Mouse (Mus musculus) kidney, embryonic 15.5 days (tissue): Measurements from ENCODE around the gene Atxn2. TPM values are rescaled to one million over a fixed set of nuclear protein-coding genes. Genes with fewer than 3 reads are reported as not detected.
"Not testable (repeated sequence)": the region's sequence is repeated elsewhere in the genome, so short reads cannot be mapped to it uniquely, and the experiment has no call there.

ENCODE experiments used
- ATAC-seq: fragments of 200-750 bp; cut with Nextera tagmentation; replicated peaks from 2 replicates; pipeline ENCODE4 v1.8.0; 2017; ENCODE audit warnings: moderate TSS enrichment; ENCODE audit not compliant: low FRiP score
- H3K27ac ChIP-seq: fragments of 300-500 bp; sonication (generic); 2 replicates; pipeline ENCODE4 v1.5.1; 2015; ENCODE audit warnings: mild to moderate bottlenecking, inconsistent platforms
- H3K27me3 ChIP-seq: fragments of 300-500 bp; sonication (generic); 2 replicates; pipeline ENCODE4 v1.6.1; 2015; ENCODE audit warnings: inconsistent platforms
- H3K36me3 ChIP-seq: fragments of 300-500 bp; sonication (generic); 2 replicates; pipeline ENCODE4 v1.6.1; 2015; ENCODE audit warnings: inconsistent platforms
- H3K4me1 ChIP-seq: fragments of 300-500 bp; sonication (generic); 2 replicates; pipeline ENCODE4 v1.6.1; 2015; ENCODE audit warnings: inconsistent platforms
- H3K4me2 ChIP-seq: fragments of 300-500 bp; sonication (generic); 2 replicates; pipeline ENCODE4 v1.6.1; 2015; ENCODE audit warnings: moderate library complexity, mild to moderate bottlenecking, inconsistent platforms
- H3K4me3 ChIP-seq: fragments of 300-500 bp; sonication (generic); replicated peaks from 2 replicates; pipeline ENCODE4 v1.5.1; 2015; ENCODE audit warnings: mild to moderate bottlenecking, inconsistent platforms
- H3K9ac ChIP-seq: fragments of 300-500 bp; sonication (generic); 2 replicates; pipeline ENCODE4 v1.6.1; 2015; ENCODE audit warnings: mild to moderate bottlenecking, inconsistent platforms
- H3K9me3 ChIP-seq: fragments of 300-500 bp; sonication (generic); replicated peaks from 2 replicates; pipeline ENCODE4 v1.6.1; 2016; ENCODE audit warnings: inconsistent platforms
- WGBS: fragments of 180-500 bp; shearing (Covaris S2); methylation state at CpG from one replicate; pipeline ENCODE4 v1.1.7; 2015; ENCODE audit warnings: mixed read lengths; 5-methylcytosine and 5-hydroxymethylcytosine counted together
- polyA plus RNA-seq: library from polyadenylated mRNA; unstranded; fragments of >200 nt; fragmentation: Nextera tagmentation; extraction: Ambion mirVana; gene quantifications from 2 replicates; pipeline ENCODE4 v1.2.1, GENCODE M21; 2015

Gene Atxn2
- polyA plus RNA-seq, 1 experiment from 2014 or later: 50.1 TPM

DNA sequence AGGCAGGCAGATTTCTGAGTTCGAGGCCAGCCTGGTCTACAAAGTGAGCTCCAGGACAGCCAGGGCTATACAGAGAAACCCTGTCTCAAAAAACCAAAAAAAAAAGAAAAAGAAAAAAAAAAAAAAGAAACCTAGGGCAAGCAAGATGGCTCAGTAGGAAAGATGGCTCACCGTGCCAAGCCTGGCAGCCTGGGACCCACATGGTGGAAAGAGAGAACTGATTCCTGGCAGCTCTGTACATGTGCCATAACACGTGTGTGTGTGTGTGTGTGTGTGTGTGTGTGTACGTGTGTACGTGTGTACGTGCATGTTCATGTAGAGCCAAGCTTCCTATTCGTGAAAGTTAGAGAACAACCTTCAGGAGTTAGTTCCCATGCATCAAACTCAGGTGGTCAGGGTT lies 19.7 kb upstream of the Atxn2 start:
- ATAC-seq, H3K4me1 ChIP-seq, H3K9me3 ChIP-seq, H3K9ac ChIP-seq, H3K4me2 ChIP-seq, H3K27me3 ChIP-seq, H3K27ac ChIP-seq, H3K4me3 ChIP-seq: not testable (repeated sequence)
- 89% methylated on average over 7 of the region's 7 CpGs for WGBS
- peaks cover 12% of the 10 kb centered on the region for H3K36me3 ChIP-seq

- no peak overlapping the region for H3K4me3 ChIP-seq
- H3K9ac ChIP-seq: no peak overlapping the region
- no peak overlapping the region for H3K4me2 ChIP-seq
- no peak for ATAC-seq
- 82% methylated on average over 4 of the region's 4 CpGs for WGBS
- H3K36me3 ChIP-seq: no peaks in the 10 kb centered on the region; the same call in 1 of the 2 replicates
- H3K9me3 ChIP-seq: no peaks in the 10 kb centered on the region
- H3K4me1 ChIP-seq: peaks cover 4% of the 10 kb centered on the region; the same call in 1 of the 2 replicates
- no peak overlapping the region for H3K27ac ChIP-seq
- no peaks in the 10 kb centered on the region for H3K27me3 ChIP-seq
Observed at GRCm38 (mm10) chr5:121692897-121693296, 18.2 kb upstream of the Atxn2 start.

DNA sequence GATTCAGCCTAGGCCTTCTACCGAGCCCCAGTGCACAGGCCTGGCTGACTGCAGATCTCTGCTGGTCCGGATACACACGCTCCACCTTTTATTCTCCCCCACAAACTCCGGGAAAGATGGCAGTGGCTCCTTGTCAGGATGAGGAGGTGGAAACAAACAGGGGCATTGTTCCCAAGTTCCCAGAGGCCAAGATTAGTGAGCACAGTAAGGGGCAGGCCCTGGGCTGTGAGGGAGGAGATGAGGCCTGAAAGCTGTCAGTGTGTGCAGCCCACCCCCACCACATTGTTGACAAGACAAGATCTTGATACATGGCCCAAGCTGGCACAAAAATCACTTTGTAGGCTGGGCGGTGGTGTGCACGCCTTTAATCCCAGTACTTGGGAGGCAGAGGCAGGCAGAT lies 14.4 kb upstream of the Atxn2 start:
- WGBS: 75% methylated on average over 6 of the region's 6 CpGs
- Histone ChIP-seq H3K4me1 (peaks cover 9% of the 10 kb centered on the region), H3K4me3 (no peak overlapping the region), H3K4me2 (no peak overlapping the region), H3K27me3 (no peaks in the 10 kb centered on the region), H3K27ac (no peak overlapping the region), H3K9ac (no peak overlapping the region), H3K9me3 (no peaks in the 10 kb centered on the region), H3K36me3 (no peaks in the 10 kb centered on the region)
- ATAC-seq: no peak

DNA sequence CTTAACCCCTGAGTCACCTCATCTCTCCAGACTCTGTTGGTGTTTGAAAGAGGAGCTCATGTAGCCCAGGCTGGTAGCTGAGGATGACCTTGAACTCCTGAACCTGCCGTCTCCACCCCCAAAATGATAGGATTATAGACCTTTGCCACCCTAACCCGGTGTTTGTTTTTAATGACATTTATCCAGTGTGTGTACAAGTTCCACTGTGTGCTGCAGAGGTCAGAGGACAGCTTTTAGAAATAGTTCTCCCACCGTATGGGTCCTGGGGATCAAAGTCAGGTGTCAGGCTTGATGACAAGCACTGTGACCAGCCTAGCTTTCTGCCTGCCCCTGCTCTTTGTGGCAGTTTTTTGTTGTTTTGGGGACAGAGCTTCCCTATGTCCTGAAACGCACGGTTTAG lies 11.2 kb upstream of the Atxn2 start:
- Histone ChIP-seq H3K4me1 (peaks cover 14% of the 10 kb centered on the region), H3K4me2 (no peak overlapping the region), H3K4me3 (no peak overlapping the region), H3K27me3 (no peaks in the 10 kb centered on the region), H3K36me3 (no peaks in the 10 kb centered on the region), H3K9me3 (no peaks in the 10 kb centered on the region), H3K9ac (no peak overlapping the region), H3K27ac (no peak overlapping the region)
- no peak for ATAC-seq
- 44% methylated on average over 5 of the region's 5 CpGs for WGBS

DNA sequence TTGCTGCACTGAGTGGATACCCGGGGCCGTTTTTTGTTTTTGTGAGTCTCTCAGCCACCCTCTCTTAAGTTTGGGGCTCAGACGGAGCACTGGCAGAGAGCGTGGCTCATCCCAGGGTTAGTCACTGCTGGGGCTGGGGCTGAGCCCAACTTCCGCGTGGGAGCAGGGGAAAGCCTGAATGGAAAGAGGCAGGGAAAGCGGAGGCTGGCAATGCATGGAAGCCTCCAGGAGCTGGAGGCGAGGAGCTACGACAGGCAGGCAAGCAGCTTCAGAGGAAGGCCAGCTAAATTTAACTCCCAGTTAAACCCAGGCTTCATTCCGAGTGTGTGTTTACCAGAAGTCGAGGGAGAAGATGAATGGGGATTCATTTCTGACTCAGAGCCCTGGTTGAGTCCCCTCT lies 10.6 kb upstream of the Atxn2 start:
- Histone ChIP-seq H3K27me3 (no peaks in the 10 kb centered on the region), H3K36me3 (no peaks in the 10 kb centered on the region), H3K9ac (no peak overlapping the region), H3K9me3 (no peaks in the 10 kb centered on the region), H3K4me2 (peak overlapping the region; percentile 31), H3K4me3 (no peak overlapping the region), H3K4me1 (peaks cover 16% of the 10 kb centered on the region), H3K27ac (no peak overlapping the region)
- 19% methylated on average over 11 of the region's 11 CpGs for WGBS
- no peak for ATAC-seq

DNA sequence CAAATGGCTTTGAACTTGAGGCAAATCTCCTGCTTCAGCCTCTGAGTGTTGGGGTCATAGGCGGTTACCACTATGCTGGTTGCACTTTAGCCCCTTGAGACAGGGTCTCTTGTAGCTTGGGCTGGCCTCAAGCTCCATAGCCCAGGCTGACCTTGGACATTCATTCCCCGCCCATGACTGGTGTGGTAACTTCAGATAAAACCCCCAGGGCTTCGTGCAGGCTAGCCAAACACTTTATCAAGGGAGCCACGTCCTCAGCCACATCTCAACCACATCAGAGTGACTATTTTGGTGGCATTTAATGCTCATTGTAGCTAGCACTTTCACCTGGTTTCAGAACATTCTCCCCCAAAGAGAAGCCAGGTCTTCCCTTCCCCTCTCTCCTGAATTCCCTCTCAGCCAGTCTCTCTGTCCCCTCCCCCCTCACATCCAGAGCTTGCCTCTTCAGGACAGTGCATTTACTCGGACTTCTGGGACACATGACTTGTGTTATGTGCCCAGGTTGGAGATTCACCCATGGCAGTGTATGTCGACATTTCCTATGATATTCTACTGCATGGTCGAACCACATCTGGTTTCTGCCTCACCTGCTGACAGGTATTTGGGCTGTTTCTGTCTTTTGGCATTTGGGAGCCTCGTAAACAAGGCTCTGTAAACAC lies 9.9 kb upstream of the Atxn2 start:
- no peaks in the 10 kb centered on the region for H3K27me3 ChIP-seq
- H3K4me1 ChIP-seq: peaks cover 16% of the 10 kb centered on the region
- H3K4me2 ChIP-seq: no peak overlapping the region
- H3K9me3 ChIP-seq: no peaks in the 10 kb centered on the region
- H3K27ac ChIP-seq: no peak overlapping the region
- WGBS: 64% methylated on average over 8 of the region's 8 CpGs
- no peaks in the 10 kb centered on the region for H3K36me3 ChIP-seq
- no peak overlapping the region for H3K4me3 ChIP-seq
- H3K9ac ChIP-seq: no peak overlapping the region
- ATAC-seq: no peak

GRCm38 (mm10) chr5:121703341-121703740 lies 7.8 kb upstream of the Atxn2 start:
- peaks cover 16% of the 10 kb centered on the region for H3K4me1 ChIP-seq
- H3K9me3 ChIP-seq: no peaks in the 10 kb centered on the region
- H3K4me2 ChIP-seq: no peak overlapping the region
- no peaks in the 10 kb centered on the region for H3K27me3 ChIP-seq
- H3K27ac ChIP-seq: no peak overlapping the region
- no peak for ATAC-seq
- no peaks in the 10 kb centered on the region for H3K36me3 ChIP-seq
- 43% methylated on average over 1 of the region's 1 CpGs for WGBS
- no peak overlapping the region for H3K4me3 ChIP-seq
- H3K9ac ChIP-seq: no peak overlapping the region

- H3K36me3 ChIP-seq: no peaks in the 10 kb centered on the region
- peak overlapping the region; percentile 55 for H3K4me2 ChIP-seq
- no peak overlapping the region for H3K9ac ChIP-seq
- ATAC-seq: peak; percentile 66
- H3K27me3 ChIP-seq: no peaks in the 10 kb centered on the region
- H3K4me3 ChIP-seq: peak overlapping the region; percentile 24
- WGBS: 8% methylated on average over 20 of the region's 20 CpGs
- H3K4me1 ChIP-seq: peaks cover 16% of the 10 kb centered on the region
- no peaks in the 10 kb centered on the region for H3K9me3 ChIP-seq
- no peak overlapping the region for H3K27ac ChIP-seq
Observed at GRCm38 (mm10) chr5:121704512-121705248, 6.5 kb upstream of the Atxn2 start.

DNA sequence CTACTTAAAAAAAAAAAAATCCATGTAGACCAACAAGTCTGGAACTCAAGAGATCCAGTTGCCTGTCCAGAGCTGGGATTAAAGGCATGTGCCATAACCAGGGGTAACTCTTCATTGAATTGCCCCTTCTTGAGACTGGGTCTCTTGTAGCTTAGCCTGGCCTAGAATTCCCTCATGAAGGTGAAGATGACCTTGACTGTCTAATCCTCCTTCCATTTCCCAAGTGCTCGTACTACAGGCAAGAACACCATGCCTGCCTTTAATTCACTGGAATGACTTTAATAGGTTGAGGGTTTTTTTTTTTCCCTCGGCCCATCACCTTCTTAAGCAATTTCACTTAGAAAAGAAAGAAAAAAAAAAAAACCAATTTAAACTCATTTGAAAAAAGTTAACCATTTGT lies 735 bp upstream of the Atxn2 start:
- peaks cover 24% of the 10 kb centered on the region for H3K4me1 ChIP-seq
- H3K36me3 ChIP-seq: no peaks in the 10 kb centered on the region
- peak overlapping the region; percentile 99 for H3K4me3 ChIP-seq
- peak overlapping the region; percentile 97 for H3K27ac ChIP-seq
- H3K9ac ChIP-seq: no peak overlapping the region
- H3K9me3 ChIP-seq: no peaks in the 10 kb centered on the region
- no peak for ATAC-seq
- H3K4me2 ChIP-seq: peak overlapping the region; percentile 79
- WGBS: 41% methylated on average over 2 of the region's 2 CpGs
- H3K27me3 ChIP-seq: no peaks in the 10 kb centered on the region

DNA sequence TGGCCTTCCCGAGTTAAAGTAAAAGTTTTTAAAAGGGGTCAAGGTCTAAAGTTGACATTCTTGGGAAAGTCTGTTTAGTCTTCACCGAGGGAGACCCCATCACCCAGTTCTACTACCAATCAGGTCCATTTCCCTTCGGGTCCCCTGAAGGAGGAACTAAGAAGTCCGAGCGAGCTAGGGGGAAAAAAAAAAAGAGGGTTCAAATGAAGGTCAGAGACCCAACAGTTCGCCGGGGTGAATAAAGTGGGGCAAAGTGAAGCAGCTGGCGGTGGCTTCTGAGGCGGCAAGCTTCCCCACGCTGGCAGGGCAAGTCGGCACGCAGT lies 325 bp upstream of the Atxn2 start:
- WGBS: 0% methylated on average over 12 of the region's 12 CpGs
- peak overlapping the region; percentile 98 for H3K9ac ChIP-seq
- no peak for ATAC-seq

DNA sequence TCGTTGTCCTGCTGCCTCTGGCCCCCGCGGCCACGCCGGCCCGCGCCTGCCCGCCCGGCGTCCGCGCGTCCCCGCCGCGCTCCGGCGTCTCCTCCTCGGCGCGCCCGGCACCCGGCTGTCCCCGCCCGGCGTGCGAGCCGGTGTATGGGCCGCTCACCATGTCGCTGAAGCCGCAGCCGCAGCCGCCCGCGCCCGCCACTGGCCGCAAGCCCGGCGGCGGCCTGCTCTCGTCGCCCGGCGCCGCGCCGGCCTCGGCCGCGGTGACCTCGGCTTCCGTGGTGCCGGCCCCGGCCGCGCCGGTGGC lies 743 bp downstream of the Atxn2 start:
- H3K4me1 ChIP-seq: peaks cover 36% of the 10 kb centered on the region
- H3K27ac ChIP-seq: peak overlapping the region; percentile 97
- peak overlapping the region; percentile 98 for H3K9ac ChIP-seq
- WGBS: under 1% methylated on average over 57 of the region's 57 CpGs
- H3K27me3 ChIP-seq: no peaks in the 10 kb centered on the region
- H3K36me3 ChIP-seq: no peaks in the 10 kb centered on the region
- peak; percentile 54 for ATAC-seq
- H3K4me3 ChIP-seq: peak overlapping the region; percentile 99
- H3K4me2 ChIP-seq: peak overlapping the region; percentile 79
- H3K9me3 ChIP-seq: no peaks in the 10 kb centered on the region

More for the DNA sequence above, 325 bp upstream of the Atxn2 start:
- peak overlapping the region; percentile 79 for H3K4me2 ChIP-seq
- peak overlapping the region; percentile 99 for H3K4me3 ChIP-seq
- H3K4me1 ChIP-seq: peaks cover 28% of the 10 kb centered on the region
- H3K27ac ChIP-seq: peak overlapping the region; percentile 97
- no peaks in the 10 kb centered on the region for H3K9me3 ChIP-seq
- no peaks in the 10 kb centered on the region for H3K36me3 ChIP-seq
- H3K27me3 ChIP-seq: no peaks in the 10 kb centered on the region

DNA sequence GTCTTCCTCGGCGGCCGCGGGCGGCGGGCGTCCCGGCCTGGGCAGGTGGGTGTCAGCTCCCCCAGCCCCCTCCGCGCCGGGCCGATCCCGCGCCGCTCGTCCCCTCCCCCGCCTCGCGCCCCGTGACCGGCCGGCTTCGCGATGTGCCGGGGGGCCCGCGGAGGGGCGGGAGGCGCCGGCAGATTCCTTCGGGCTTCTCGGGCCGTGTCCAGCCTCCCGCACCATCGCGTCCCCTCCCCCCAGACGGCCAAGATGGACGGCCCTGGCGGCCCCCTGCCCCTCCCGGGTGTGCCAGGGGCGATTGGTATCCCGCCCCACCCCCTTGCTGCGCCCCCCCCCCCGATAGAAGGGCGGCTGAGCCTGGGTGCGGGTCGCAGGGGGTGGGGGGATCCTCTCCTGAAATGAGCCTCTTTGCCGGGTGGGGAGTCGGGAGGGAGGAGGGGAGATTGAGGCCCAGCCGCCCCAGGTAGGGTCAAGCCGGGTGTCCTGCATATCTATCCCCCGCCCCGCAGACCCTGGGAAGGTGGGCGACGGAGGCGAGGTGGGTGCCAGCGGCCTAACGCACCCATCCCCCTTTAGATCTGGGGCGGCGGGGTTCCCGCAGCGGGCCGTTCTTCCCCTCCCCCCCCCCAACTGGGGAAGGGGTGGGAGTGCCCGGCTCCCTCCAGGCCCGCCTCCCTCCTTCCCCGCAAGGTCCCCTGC lies 1.2 kb downstream of the Atxn2 start:
- WGBS: under 1% methylated on average over 59 of the region's 66 CpGs
- peak overlapping the region; percentile 79 for H3K4me2 ChIP-seq

More for the DNA sequence above, 1.2 kb downstream of the Atxn2 start:
- peaks cover 3% of the 10 kb centered on the region; the same call in 1 of the 2 replicates for H3K36me3 ChIP-seq
- peak; percentile 35 for ATAC-seq
- peak overlapping the region; percentile 97 for H3K27ac ChIP-seq
- peak overlapping the region; percentile 98 for H3K9ac ChIP-seq
- H3K4me1 ChIP-seq: peaks cover 36% of the 10 kb centered on the region
- no peaks in the 10 kb centered on the region for H3K27me3 ChIP-seq
- peak overlapping the region; percentile 99 for H3K4me3 ChIP-seq
- no peaks in the 10 kb centered on the region for H3K9me3 ChIP-seq
